Mouse (Mus musculus): ENCODE measurements around the gene Slc16a12. TPM values are rescaled to one million over a fixed set of nuclear protein-coding genes. Genes with fewer than 3 reads are reported as not detected.

Slc16a12 gene
- polyA plus RNA-seq, 2 experiments = 4.8 to 9.7 TPM

DNA sequence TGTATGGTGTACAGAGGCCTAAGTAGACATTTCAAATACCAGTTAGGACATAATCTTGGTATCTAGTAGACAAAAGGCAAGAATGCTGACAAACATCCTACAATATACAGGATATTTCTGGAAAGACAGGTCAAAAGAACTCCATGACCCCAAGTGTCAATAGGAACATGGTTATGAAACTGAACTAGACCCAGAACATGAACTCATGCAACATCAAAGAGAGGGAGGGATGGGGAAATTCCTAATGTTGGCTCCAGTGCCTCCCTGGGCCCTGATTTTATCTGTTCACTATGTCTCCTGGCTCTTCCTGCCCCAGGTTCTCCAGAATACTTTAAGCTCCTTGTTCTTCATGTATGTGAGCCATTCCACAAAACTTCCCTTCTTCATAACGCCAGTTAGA is 31.2 kb downstream of the Slc16a12 start:
- no peak overlapping the region for H3K27ac ChIP-seq
- no peak for ATAC-seq (ENCODE audit: insufficient read depth)
- no peak for DNase-seq (ENCODE audit: low read depth in 3 of 3, low spot score in 3 of 3)
- H3K27me3 ChIP-seq (ENCODE audit: control insufficient read depth, insufficient read depth, low read length) = no peaks in the 10 kb centered on the region
- 54% methylated on average over 1 of the region's 1 CpGs for WGBS (ENCODE audit: insufficient replicate concordance)
- peaks cover 0 to 2% of the 10 kb centered on the region in 2 experiments; a peak in 2 of 4 replicates for H3K4me1 ChIP-seq (replicated peaks; ENCODE audit: control insufficient read depth in 2 of 2, insufficient read depth in 2 of 2, low read length in 1 of 2)
- no peak overlapping the region for H3K4me2 ChIP-seq (ENCODE audit: low read depth)
- no peak overlapping the region for H3K4me3 ChIP-seq (ENCODE audit: insufficient read depth in 1 of 2, low read depth in 2 of 2, low read length in 2 of 2)
- H3K9me3 ChIP-seq (ENCODE audit: control insufficient read depth, low read length) = no peaks in the 10 kb centered on the region
- no peak overlapping the region for H3K9ac ChIP-seq (replicated peaks)
- no peak for TF ChIP-seq EP300 (IDR thresholded peaks at IDR 0.05; ENCODE audit: low read depth)
- TF ChIP-seq CTCF (IDR thresholded peaks at IDR 0.05; ENCODE audit: low read depth) = no peak
- H3K36me3 ChIP-seq (replicated peaks; ENCODE audit: control insufficient read depth, insufficient read depth, low read depth) = no peaks in the 10 kb centered on the region

DNA sequence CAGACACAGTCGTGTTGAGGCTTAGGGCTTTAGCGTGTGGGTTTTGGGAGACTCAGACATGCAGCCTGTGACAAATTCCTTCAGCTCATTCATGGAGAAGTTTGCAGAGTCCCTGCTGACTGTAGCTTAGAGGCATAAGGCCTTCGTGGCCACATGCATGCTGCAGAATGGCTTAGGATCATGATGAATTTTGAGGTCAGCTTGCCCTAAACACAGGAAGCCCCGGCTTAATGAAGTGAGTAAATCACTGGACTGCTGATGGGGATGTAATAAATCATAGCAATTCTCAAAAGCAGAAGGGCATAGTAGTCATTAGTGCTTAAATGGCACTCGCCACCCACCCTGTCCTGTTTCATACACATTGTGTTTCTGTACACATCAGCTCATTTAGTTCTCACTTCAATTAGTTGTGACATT is 32.8 kb downstream of the Slc16a12 start:
- ATAC-seq (ENCODE audit: insufficient read depth) = no peak
- 43% methylated on average over 5 of the region's 5 CpGs for WGBS (ENCODE audit: insufficient replicate concordance)
- Histone ChIP-seq H3K36me3 (replicated peaks; ENCODE audit: control insufficient read depth, insufficient read depth, low read depth) (no peaks in the 10 kb centered on the region), H3K27me3 (ENCODE audit: control insufficient read depth, insufficient read depth, low read length) (no peaks in the 10 kb centered on the region), H3K4me3 (ENCODE audit: insufficient read depth in 1 of 2, low read depth in 2 of 2, low read length in 2 of 2) (no peak overlapping the region), H3K9ac (replicated peaks) (no peak overlapping the region), H3K9me3 (ENCODE audit: control insufficient read depth, low read length) (no peaks in the 10 kb centered on the region), H3K4me1 (replicated peaks; ENCODE audit: control insufficient read depth in 2 of 2, insufficient read depth in 2 of 2, low read length in 1 of 2) (peaks cover 0 to 2% of the 10 kb centered on the region in 2 experiments; a peak in 2 of 4 replicates), H3K4me2 (ENCODE audit: low read depth) (no peak overlapping the region), H3K27ac (no peak overlapping the region)
- TF ChIP-seq EP300 (IDR thresholded peaks at IDR 0.05; ENCODE audit: low read depth) = no peak
- no peak for TF ChIP-seq CTCF (IDR thresholded peaks at IDR 0.05; ENCODE audit: low read depth)
- DNase-seq (ENCODE audit: low read depth in 3 of 3, low spot score in 3 of 3) = no peak

DNA sequence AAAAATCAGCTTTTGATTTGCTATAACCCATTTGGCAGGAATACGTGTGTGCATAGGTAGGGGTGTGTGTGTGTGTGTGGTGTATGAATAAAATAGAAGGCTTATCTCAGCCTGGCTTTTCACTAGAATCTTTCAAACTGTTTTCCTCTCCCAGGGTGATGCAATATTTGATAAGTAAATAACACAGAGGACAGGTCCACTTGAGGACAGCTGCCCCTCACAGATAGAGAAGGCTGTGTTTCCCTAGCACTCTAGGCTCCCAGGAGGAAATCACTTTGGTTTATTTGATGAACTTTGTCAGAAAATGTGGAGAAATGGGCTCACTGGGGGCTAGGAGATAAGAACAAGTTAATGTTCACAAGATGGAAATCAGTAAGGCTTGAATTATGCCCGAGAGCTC is 35.0 kb downstream of the Slc16a12 start:
- H3K9me3 ChIP-seq (ENCODE audit: control insufficient read depth, low read length) = no peaks in the 10 kb centered on the region
- WGBS (ENCODE audit: insufficient replicate concordance) = 10% methylated on average over 2 of the region's 2 CpGs
- TF ChIP-seq EP300 (IDR thresholded peaks at IDR 0.05; ENCODE audit: low read depth) (no peak), CTCF (IDR thresholded peaks at IDR 0.05; ENCODE audit: low read depth) (no peak)
- DNase-seq (ENCODE audit: low read depth in 3 of 3, low spot score in 3 of 3) (peak in 1 of 3 experiments; percentile 20), ATAC-seq (ENCODE audit: insufficient read depth) (peak; percentile 74; the same call in 1 of the 2 replicates)
- H3K4me3 ChIP-seq (ENCODE audit: insufficient read depth in 1 of 2, low read depth in 2 of 2, low read length in 2 of 2) = no peak overlapping the region
- H3K9ac ChIP-seq (replicated peaks) = no peak overlapping the region
- H3K27me3 ChIP-seq (ENCODE audit: control insufficient read depth, insufficient read depth, low read length) = no peaks in the 10 kb centered on the region
- H3K36me3 ChIP-seq (replicated peaks; ENCODE audit: control insufficient read depth, insufficient read depth, low read depth) = no peaks in the 10 kb centered on the region
- peaks cover 0 to 2% of the 10 kb centered on the region in 2 experiments; a peak in 2 of 4 replicates for H3K4me1 ChIP-seq (replicated peaks; ENCODE audit: control insufficient read depth in 2 of 2, insufficient read depth in 2 of 2, low read length in 1 of 2)
- H3K4me2 ChIP-seq (ENCODE audit: low read depth) = no peak overlapping the region; the same call in 1 of the 2 replicates
- no peak overlapping the region for H3K27ac ChIP-seq

DNA sequence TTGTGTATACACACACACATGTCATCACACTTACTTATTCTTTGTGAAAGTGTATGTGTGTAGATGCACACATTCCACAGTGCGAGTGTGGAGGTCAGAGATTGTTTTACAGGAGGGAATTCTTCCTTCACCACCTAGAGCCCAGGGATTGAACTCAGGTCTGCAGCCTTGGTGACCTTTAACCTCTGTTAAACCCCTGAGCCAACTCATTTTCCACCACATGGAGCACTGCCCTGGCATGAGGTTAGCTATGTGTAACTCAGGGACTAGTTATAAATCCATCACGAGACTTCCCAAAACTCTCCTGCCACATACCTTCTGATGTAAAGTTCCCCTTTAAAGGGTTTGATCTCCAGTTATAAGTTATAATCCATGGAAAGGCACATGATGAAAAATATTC is 38.9 kb downstream of the Slc16a12 start:
- H3K27ac ChIP-seq = no peak overlapping the region
- DNase-seq (ENCODE audit: low read depth in 3 of 3, low spot score in 3 of 3) (no peak), ATAC-seq (ENCODE audit: insufficient read depth) (no peak)
- H3K4me2 ChIP-seq (ENCODE audit: low read depth) = no peak overlapping the region
- peaks cover 0 to 2% of the 10 kb centered on the region in 2 experiments; a peak in 2 of 4 replicates for H3K4me1 ChIP-seq (replicated peaks; ENCODE audit: control insufficient read depth in 2 of 2, insufficient read depth in 2 of 2, low read length in 1 of 2)
- H3K4me3 ChIP-seq (ENCODE audit: insufficient read depth in 1 of 2, low read depth in 2 of 2, low read length in 2 of 2) = no peak overlapping the region
- H3K36me3 ChIP-seq (replicated peaks; ENCODE audit: control insufficient read depth, insufficient read depth, low read depth) = no peaks in the 10 kb centered on the region
- H3K27me3 ChIP-seq (ENCODE audit: control insufficient read depth, insufficient read depth, low read length) = no peaks in the 10 kb centered on the region
- no peak for TF ChIP-seq EP300 (IDR thresholded peaks at IDR 0.05; ENCODE audit: low read depth)
- no peak for TF ChIP-seq CTCF (IDR thresholded peaks at IDR 0.05; ENCODE audit: low read depth)
- no peak overlapping the region for H3K9ac ChIP-seq (replicated peaks)
- H3K9me3 ChIP-seq (ENCODE audit: control insufficient read depth, low read length) = no peaks in the 10 kb centered on the region
- 60% methylated on average over 2 of the region's 2 CpGs for WGBS (ENCODE audit: insufficient replicate concordance)

DNA sequence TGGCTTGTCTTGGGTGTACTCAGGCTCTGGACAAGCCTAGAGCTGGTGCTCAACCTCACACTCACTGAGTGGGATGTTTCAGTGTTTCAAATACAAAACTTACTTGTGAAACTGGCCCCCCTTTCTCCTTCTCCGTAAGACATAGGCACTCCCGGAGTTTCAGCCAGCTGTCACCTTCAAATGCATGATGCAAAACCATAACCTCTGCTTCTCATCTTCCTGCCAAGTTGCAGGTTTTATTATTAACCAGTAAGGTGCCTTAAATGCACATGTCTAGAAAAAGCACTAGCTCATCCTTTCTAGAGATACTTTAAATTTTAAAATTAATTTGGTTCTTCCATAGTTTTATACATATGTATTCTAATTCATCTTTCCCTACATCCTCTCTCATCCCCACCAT is 39.5 kb downstream of the Slc16a12 start:
- Histone ChIP-seq H3K36me3 (replicated peaks; ENCODE audit: control insufficient read depth, insufficient read depth, low read depth) (no peaks in the 10 kb centered on the region), H3K9ac (replicated peaks) (no peak overlapping the region), H3K27me3 (ENCODE audit: control insufficient read depth, insufficient read depth, low read length) (no peaks in the 10 kb centered on the region), H3K9me3 (ENCODE audit: control insufficient read depth, low read length) (no peaks in the 10 kb centered on the region), H3K4me3 (ENCODE audit: insufficient read depth in 1 of 2, low read depth in 2 of 2, low read length in 2 of 2) (no peak overlapping the region), H3K4me1 (replicated peaks; ENCODE audit: control insufficient read depth in 2 of 2, insufficient read depth in 2 of 2, low read length in 1 of 2) (peaks cover 0 to 2% of the 10 kb centered on the region in 2 experiments; a peak in 2 of 4 replicates), H3K27ac (no peak overlapping the region), H3K4me2 (ENCODE audit: low read depth) (no peak overlapping the region)
- TF ChIP-seq EP300 (IDR thresholded peaks at IDR 0.05; ENCODE audit: low read depth) = no peak
- DNase-seq (ENCODE audit: low read depth in 3 of 3, low spot score in 3 of 3) (no peak), ATAC-seq (ENCODE audit: insufficient read depth) (no peak)
- 47% methylated on average over 2 of the region's 2 CpGs for WGBS (ENCODE audit: insufficient replicate concordance)
